Mouse (Mus musculus) CH12.LX (cell line): Measurements from ENCODE around the gene Cntrl. TPM values are rescaled to one million over a fixed set of nuclear protein-coding genes. Genes with fewer than 3 reads are reported as not detected.

Source experiments
- DNase-seq: peaks from one replicate; pipeline ENCODE4 v3.0.0-alpha.2; 2013; ENCODE audit errors: extremely low read depth
- H3K27ac ChIP-seq: 2 replicates; pipeline ENCODE4 v1.5.1; 2012; ENCODE audit warnings: low read depth, mild to moderate bottlenecking, control low read depth, moderate library complexity; ENCODE audit not compliant: insufficient read depth
- H3K27me3 ChIP-seq: replicated peaks from 2 replicates; pipeline ENCODE3; 2012; ENCODE audit warnings: inconsistent platforms
- H3K36me3 ChIP-seq, 2 experiments: replicated peaks in 1 of 2; 2 replicates each; pipeline versions ENCODE3 to v1.6.1; 2012; ENCODE audit warnings: inconsistent platforms in 1 of 2, low read length in 1 of 2, mild to moderate bottlenecking in 1 of 2, mixed read lengths in 1 of 2, moderate library complexity in 1 of 2; ENCODE audit not compliant: control insufficient read depth in 1 of 2, insufficient read depth in 1 of 2
- H3K4me1 ChIP-seq, 2 experiments: 2 replicates each; pipeline ENCODE4 v1.6.1; 2012; ENCODE audit warnings: inconsistent platforms in 1 of 2, moderate library complexity in 1 of 2; ENCODE audit not compliant: insufficient read depth in 2 of 2, control insufficient read depth in 1 of 2
- H3K4me2 ChIP-seq: 2 replicates; pipeline ENCODE4 v1.6.1; 2012; ENCODE audit warnings: low read depth, mild to moderate bottlenecking, control low read depth; ENCODE audit not compliant: poor library complexity, insufficient read depth, severe bottlenecking
- H3K4me3 ChIP-seq, 3 experiments: fragments of 150-350 bp in 1 of 3; sonication (generic) in 1 of 3; replicated peaks in 1 of 3; 2 replicates each; pipeline versions ENCODE3 to v1.5.1; 2011 to 2012; ENCODE audit warnings: low read depth in 2 of 3, low read length in 2 of 3, mild to moderate bottlenecking in 2 of 3, moderate library complexity in 2 of 3, control low read depth in 1 of 3, improper control_type of control experiment in 1 of 3, inconsistent platforms in 1 of 3, mixed read lengths in 1 of 3; ENCODE audit not compliant: poor library complexity in 1 of 3
- H3K79me2 ChIP-seq: replicated peaks from 2 replicates; pipeline ENCODE4 v1.6.1; 2012; ENCODE audit warnings: mild to moderate bottlenecking, moderate library complexity; ENCODE audit not compliant: control insufficient read depth, poor library complexity, insufficient read depth, severe bottlenecking; ENCODE audit errors: extremely low read depth
- H3K9ac ChIP-seq: 2 replicates; pipeline ENCODE4 v1.6.1; 2012; ENCODE audit warnings: low read depth, mild to moderate bottlenecking, control low read depth, moderate library complexity; ENCODE audit not compliant: insufficient read depth
- H3K9me3 ChIP-seq: replicated peaks from 2 replicates; pipeline ENCODE3; 2012; ENCODE audit warnings: low read length, inconsistent platforms, mixed read lengths
- CTCF ChIP-seq, 2 experiments: IDR thresholded peaks in 1 of 2; conservative IDR thresholded peaks in 1 of 2; 2 replicates each; pipeline ENCODE4 v1.5.1; 2011 to 2012; ENCODE audit warnings: low read depth in 2 of 2, low read length in 2 of 2, improper control_type of control experiment in 1 of 2, inconsistent platforms in 1 of 2, mild to moderate bottlenecking in 1 of 2, moderate library complexity in 1 of 2
- E2F4 ChIP-seq: IDR thresholded peaks from 2 replicates; pipeline ENCODE4 v1.6.1; 2011; ENCODE audit warnings: low read depth, low read length, improper control_type of control experiment; ENCODE audit not compliant: insufficient replicate concordance
- EP300 ChIP-seq: IDR thresholded peaks from 2 replicates; pipeline ENCODE4 v1.6.1; 2011; ENCODE audit warnings: low read length, improper control_type of control experiment
- GABPA ChIP-seq: IDR thresholded peaks from 2 replicates; pipeline ENCODE4 v1.6.1; 2012; ENCODE audit warnings: low read depth, low read length, improper control_type of control experiment, inconsistent platforms; ENCODE audit not compliant: insufficient replicate concordance
- HCFC1 ChIP-seq: IDR thresholded peaks from 2 replicates; pipeline ENCODE4 v1.6.1; 2012; ENCODE audit warnings: low read depth, mild to moderate bottlenecking, inconsistent platforms, low read length, improper control_type of control experiment
- IRF4 ChIP-seq: IDR thresholded peaks from 2 replicates; pipeline ENCODE4 v1.6.1; 2014; ENCODE audit warnings: low read depth, mild to moderate bottlenecking, inconsistent platforms, low read length, improper control_type of control experiment
- JUND ChIP-seq: conservative IDR thresholded peaks from 2 replicates; pipeline ENCODE4 v1.6.1; 2011; ENCODE audit warnings: low read depth, low read length, improper control_type of control experiment
- MAX ChIP-seq: IDR thresholded peaks from 2 replicates; pipeline ENCODE4 v1.6.1; 2011; ENCODE audit warnings: low read length, improper control_type of control experiment
- MAZ ChIP-seq: IDR thresholded peaks from 2 replicates; pipeline ENCODE4 v1.6.1; 2012; ENCODE audit warnings: low read depth, mild to moderate bottlenecking, inconsistent platforms, low read length, improper control_type of control experiment, moderate library complexity
- NELFE ChIP-seq: IDR thresholded peaks from 2 replicates; pipeline ENCODE4 v1.6.1; 2011; ENCODE audit warnings: low read depth, low read length, improper control_type of control experiment
- NRF1 ChIP-seq: IDR thresholded peaks from 2 replicates; pipeline ENCODE4 v1.6.1; 2014; ENCODE audit warnings: low read depth, mild to moderate bottlenecking, inconsistent platforms, low read length, improper control_type of control experiment, moderate library complexity
- RAD21 ChIP-seq: IDR thresholded peaks from 2 replicates; pipeline ENCODE4 v1.6.1; 2011; ENCODE audit warnings: low read depth, mild to moderate bottlenecking, low read length, improper control_type of control experiment, moderate library complexity
- RCOR1 ChIP-seq: conservative IDR thresholded peaks from 2 replicates; pipeline ENCODE4 v1.6.1; 2012; ENCODE audit warnings: low read depth, mild to moderate bottlenecking, inconsistent platforms, low read length, improper control_type of control experiment
- SMC3 ChIP-seq: IDR thresholded peaks from 2 replicates; pipeline ENCODE4 v1.6.1; 2011; ENCODE audit warnings: low read depth, low read length, improper control_type of control experiment
- TBP ChIP-seq: conservative IDR thresholded peaks from 2 replicates; pipeline ENCODE4 v1.6.1; 2011; ENCODE audit warnings: low read depth, low read length, improper control_type of control experiment
- TCF12 ChIP-seq: IDR thresholded peaks from 2 replicates; pipeline ENCODE4 v1.6.1; 2014; ENCODE audit warnings: low read depth, mild to moderate bottlenecking, inconsistent platforms, low read length, improper control_type of control experiment
- USF1 ChIP-seq: IDR thresholded peaks from 2 replicates; pipeline ENCODE4 v1.6.1; 2014; ENCODE audit warnings: low read depth, mild to moderate bottlenecking, inconsistent platforms, low read length, improper control_type of control experiment
- ZKSCAN1 ChIP-seq: IDR thresholded peaks from 2 replicates; pipeline ENCODE4 v1.6.1; 2012; ENCODE audit warnings: low read depth, inconsistent platforms, low read length, improper control_type of control experiment, borderline replicate concordance
- ZMIZ1 ChIP-seq: IDR thresholded peaks from 2 replicates; pipeline ENCODE4 v1.6.1; 2012; ENCODE audit warnings: low read depth, mild to moderate bottlenecking, inconsistent platforms, low read length, improper control_type of control experiment
- dilution Hi-C: fragments of 300-500 bp; cut with MboI; formaldehyde crosslinking; loops from 2 replicates; pipeline ENCODE4 v1.14.3; 2020; ENCODE audit warnings: low sequenced_read_pairs; ENCODE audit not compliant: extremely low pct_unique_long_range_greater_than_20kb, extremely low pct_ligation_motif_present
- in situ Hi-C: fragments of 300-500 bp; cut with MboI; formaldehyde crosslinking; loops from 3 replicates; pipeline ENCODE4 v1.14.3; 2019; ENCODE audit warnings: low sequenced_read_pairs, low pct_ligation_motif_present, low pct_unique_long_range_greater_than_20kb, mixed read lengths
- polyA plus RNA-seq: library from polyadenylated mRNA; unstranded; fragments of >175 nt; gene quantifications from 2 replicates; pipeline ENCODE4 v1.2.1, GENCODE M21; 2012; ENCODE audit warnings: low read depth; ENCODE audit not compliant: insufficient read length
- total RNA-seq, 2 experiments: library from RNA; depleted of rRNA; stranded (reverse); fragments of 300-350 nt in 1 of 2; fragments of >200 nt in 1 of 2; gene quantifications; 2 replicates each; pipeline ENCODE4 v1.2.3; 2012 to 2014

Cntrl gene
- total and polyA plus RNA-seq, 3 experiments, result 55.6 to 69.7 (median 64.5) TPM

GRCm38 (mm10) chr2:35124716-35125115 lies 15.4 kb downstream of the Cntrl start:
- TF ChIP-seq CTCF (conservative IDR thresholded peaks at IDR 0.05 in 1 of 2, IDR thresholded peaks at IDR 0.05 in 1 of 2; ENCODE audit: low read depth in 2 of 2, low read length in 2 of 2) (peak in 1 of 2 experiments; percentile 50; a peak in 2 of 4 replicates), MAZ (no peak), RAD21 (peak; percentile 46), USF1 (no peak)
- Histone ChIP-seq H3K79me2 (peaks cover 3% of the 10 kb centered on the region; the same call in 1 of the 2 replicates), H3K9me3 (no peaks in the 10 kb centered on the region), H3K9ac (no peak overlapping the region), H3K4me1 (peaks cover 0 to 15% of the 10 kb centered on the region in 2 experiments; a peak in 3 of 4 replicates), H3K27ac (no peak overlapping the region), H3K27me3 (no peaks in the 10 kb centered on the region), H3K4me3 (no peak overlapping the region), H3K4me2 (no peak overlapping the region), H3K36me3 (peaks cover 54 to 85% of the 10 kb centered on the region in 2 experiments)
- DNase-seq, result no peak
- in situ Hi-C loops, result loop anchor here (25.0 kb wide), 1 partner anchor 337 kb away; the partner anchor contains the start of gene Rabepk
- dilution Hi-C loops, result no loop called here

- peak overlapping the region in 2 of 3 experiments; percentile 32 to 62 for H3K4me3 ChIP-seq
- no peaks in the 10 kb centered on the region for H3K9me3 ChIP-seq
- peaks cover 13% of the 10 kb centered on the region for H3K79me2 ChIP-seq
- dilution Hi-C loops (no loop called here), in situ Hi-C loops (no loop called here)
- peaks cover 28 to 62% of the 10 kb centered on the region in 2 experiments for H3K36me3 ChIP-seq
- H3K27me3 ChIP-seq, result no peaks in the 10 kb centered on the region
- H3K4me2 ChIP-seq, result peak overlapping the region; percentile 45; the same call in 1 of the 2 replicates
- H3K27ac ChIP-seq, result no peak overlapping the region; the same call in 1 of the 2 replicates
- H3K4me1 ChIP-seq, result peaks cover 0 to 11% of the 10 kb centered on the region in 2 experiments; a peak in 3 of 4 replicates
- TF ChIP-seq JUND (no peak), ZKSCAN1 (no peak), MAZ (no peak), MAX (no peak), USF1 (no peak), TBP (no peak), SMC3 (no peak), CTCF (conservative IDR thresholded peaks at IDR 0.05 in 1 of 2, IDR thresholded peaks at IDR 0.05 in 1 of 2; ENCODE audit: low read depth in 2 of 2, low read length in 2 of 2) (no peak), RCOR1 (no peak), ZMIZ1 (no peak), GABPA (no peak), NELFE (no peak), IRF4 (no peak), TCF12 (no peak), HCFC1 (no peak), NRF1 (no peak), EP300 (no peak), E2F4 (no peak)
- no peak for DNase-seq
- H3K9ac ChIP-seq, result peak overlapping the region; percentile 28; the same call in 1 of the 2 replicates
Measured at GRCm38 (mm10) chr2:35131491-35131890, 22.2 kb downstream of the Cntrl start.
